Mouse (Mus musculus) left cerebral cortex, postnatal 10 days (tissue): Measurements from ENCODE around the gene Grsf1. TPM values are rescaled to one million over a fixed set of nuclear protein-coding genes. Genes with fewer than 3 reads are reported as not detected.

Source experiments
- DNase-seq, 2 experiments: peaks; one replicate each; pipeline ENCODE4 v3.0.0; 2021 to 2022; ENCODE audit warnings: low spot score in 2 of 2, mixed read lengths in 1 of 2; ENCODE audit errors: extremely low spot score in 1 of 2
- intact Hi-C: fragments of 180-260 bp; cut with DNase I; formaldehyde crosslinking; loops from one replicate; pipeline ENCODE4 v1.15.1; 2025
- total RNA-seq, 2 experiments: library from RNA; stranded (reverse); gene quantifications; 2 replicates each; pipeline ENCODE4 v1.2.3; 2021

Grsf1 gene
- total RNA-seq, 2 experiments from 2014 or later: 79.8 to 84.1 TPM

GRCm38 (mm10) chr5:88645405-88645804, 30.6 kb downstream of the Grsf1 start:
- DNase-seq: no peak
- intact Hi-C loops: loop anchor here (10.0 kb wide), 1 partner anchor 1821 kb away; no protein-coding TSS in a partner anchor

DNA sequence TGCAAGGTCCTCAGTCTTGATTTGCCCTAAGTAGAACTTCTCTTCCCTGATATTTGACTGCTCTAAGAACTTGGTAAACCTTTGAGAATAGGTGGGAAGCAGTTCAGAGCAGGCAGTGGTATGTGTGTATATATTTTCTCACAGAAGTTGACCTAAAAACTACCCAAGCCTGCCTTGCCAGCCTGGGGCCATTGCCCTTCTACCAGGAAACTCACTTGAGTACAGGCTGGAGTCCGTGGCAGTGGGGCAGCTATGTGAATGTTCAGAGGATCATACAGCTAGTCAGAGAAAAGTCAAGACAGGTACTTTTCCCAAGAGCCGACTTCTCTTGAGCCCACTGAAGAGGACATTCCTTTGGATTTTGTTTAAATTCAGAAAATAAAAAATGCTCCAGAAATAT, 31.1 kb downstream of the Grsf1 start:
- DNase-seq: no peak
- intact Hi-C loops: loop anchor here (10.0 kb wide), 1 partner anchor 1820 kb away; no protein-coding TSS in a partner anchor

GRCm38 (mm10) chr5:88643491-88643890, 32.5 kb downstream of the Grsf1 start:
- intact Hi-C loops: loop anchor here (10.0 kb wide), 1 partner anchor 1819 kb away; no protein-coding TSS in a partner anchor
- DNase-seq: no peak

GRCm38 (mm10) chr5:88642786-88643185, 33.2 kb downstream of the Grsf1 start:
- DNase-seq: no peak
- intact Hi-C loops: loop anchor here (10.0 kb wide), 1 partner anchor 1818 kb away; no protein-coding TSS in a partner anchor

DNA sequence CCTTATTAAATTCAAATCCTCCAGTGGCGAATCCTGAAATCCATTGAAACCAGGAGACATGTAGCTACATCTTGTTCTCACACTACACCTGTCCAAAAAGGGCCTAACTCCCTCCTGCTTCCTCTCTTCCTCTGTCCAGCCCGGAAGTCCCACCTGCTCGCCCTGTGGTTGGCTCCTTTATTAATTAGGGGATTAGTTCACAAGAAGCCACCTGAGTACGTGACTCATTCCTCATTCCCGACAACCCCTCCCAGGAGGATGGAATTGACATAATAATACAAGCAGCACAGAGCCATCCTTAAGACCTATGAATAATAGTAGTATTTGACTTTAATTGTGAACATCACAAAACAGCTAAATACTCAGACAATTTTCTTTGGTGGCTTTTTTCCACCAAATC, 41.9 kb downstream of the Grsf1 start:
- DNase-seq: no peak
- intact Hi-C loops: loop anchor here (5.0 kb wide), 1 partner anchor 33 kb away; no protein-coding TSS in a partner anchor

DNA sequence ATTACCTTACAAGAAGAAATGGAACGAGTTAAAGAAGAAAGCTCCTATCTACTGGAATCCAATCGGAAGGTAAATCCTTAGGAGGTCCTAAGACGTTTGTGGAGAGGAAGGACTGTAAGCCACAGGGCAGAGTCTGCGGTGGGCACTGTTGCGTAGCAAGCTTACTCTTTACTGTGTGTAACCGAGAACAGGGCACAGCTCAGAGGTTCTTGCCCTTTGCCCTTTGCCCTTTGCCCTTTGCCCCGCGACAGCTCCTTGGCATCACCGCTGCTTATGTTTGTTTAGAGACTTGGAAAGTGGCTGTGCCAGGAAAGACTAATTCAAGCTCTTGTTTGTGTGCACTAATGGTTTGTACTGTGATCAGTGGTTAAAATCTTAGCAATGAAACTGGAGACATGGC, 43.5 kb downstream of the Grsf1 start:
- DNase-seq: no peak
- intact Hi-C loops: loop anchor here (5.0 kb wide), 1 partner anchor 35 kb away; no protein-coding TSS in a partner anchor

GRCm38 (mm10) chr5:88631545-88631944, 44.4 kb downstream of the Grsf1 start:
- no peak for DNase-seq
- intact Hi-C loops: loop anchor here (5.0 kb wide), 1 partner anchor 36 kb away; no protein-coding TSS in a partner anchor

DNA sequence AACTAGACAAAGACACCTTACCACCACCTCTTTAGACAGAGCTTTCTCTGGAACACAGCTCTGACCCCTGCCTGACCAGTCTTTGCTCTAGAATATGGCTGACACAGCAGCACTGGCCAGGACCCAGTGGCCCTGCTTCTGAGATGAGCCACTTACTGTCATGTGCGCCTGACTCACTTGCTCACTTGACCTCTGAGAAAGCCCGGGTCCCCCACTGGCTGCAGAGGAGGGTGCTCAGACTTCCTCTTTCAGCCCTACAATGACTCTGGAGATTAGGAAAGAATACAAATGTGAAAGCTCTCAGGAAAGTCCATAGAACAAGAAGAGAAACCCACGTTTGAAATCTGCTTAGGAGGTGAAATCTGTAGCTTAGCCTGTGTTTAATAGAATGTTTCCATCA, 45.1 kb downstream of the Grsf1 start:
- DNase-seq: peak in 1 of 2 experiments; percentile 28

DNA sequence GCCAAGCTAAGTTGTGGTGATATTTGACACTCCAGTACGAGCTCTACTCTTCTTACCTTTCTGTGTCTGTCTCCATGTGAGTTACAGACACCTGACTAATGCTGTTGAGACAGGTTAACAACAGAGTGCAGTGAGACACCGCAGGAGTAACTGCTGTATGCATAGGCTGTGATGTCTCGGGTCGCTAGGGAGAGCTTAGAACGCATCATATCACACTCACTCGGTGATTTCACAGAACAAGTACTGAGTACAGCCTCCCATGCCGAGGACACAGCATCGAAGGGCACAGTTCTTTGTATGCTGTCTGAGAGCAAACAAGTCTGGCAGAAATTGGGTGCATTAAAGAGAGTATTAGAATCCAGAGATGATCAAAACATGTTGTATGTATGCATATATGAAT, 46.0 kb downstream of the Grsf1 start:
- intact Hi-C loops: loop anchor here (5.0 kb wide), 1 partner anchor 37 kb away; no protein-coding TSS in a partner anchor
- no peak for DNase-seq

More for the DNA sequence above, 45.1 kb downstream of the Grsf1 start:
- intact Hi-C loops: loop anchor here (5.0 kb wide), 1 partner anchor 36 kb away; no protein-coding TSS in a partner anchor

DNA sequence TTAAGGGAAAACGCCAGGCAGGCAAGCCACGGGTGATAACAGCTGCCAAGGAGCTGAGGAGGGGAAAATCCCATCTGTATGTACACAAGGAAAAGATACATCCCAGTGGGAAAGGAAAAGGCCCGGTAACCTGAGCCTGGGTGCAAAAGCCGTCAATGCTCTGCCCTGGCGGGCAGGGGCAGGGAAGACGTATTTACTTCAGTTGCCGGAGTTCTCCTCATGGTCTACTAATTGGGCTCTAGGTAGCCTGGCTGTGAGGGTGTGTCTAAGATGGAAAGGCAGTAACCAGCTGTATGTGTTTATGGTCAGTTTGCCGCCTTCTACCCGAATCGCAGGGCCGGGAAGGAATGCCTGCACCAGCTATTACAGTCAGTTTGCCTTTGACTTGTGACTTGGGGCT, 46.8 kb downstream of the Grsf1 start:
- intact Hi-C loops: no loop called here
- no peak for DNase-seq

DNA sequence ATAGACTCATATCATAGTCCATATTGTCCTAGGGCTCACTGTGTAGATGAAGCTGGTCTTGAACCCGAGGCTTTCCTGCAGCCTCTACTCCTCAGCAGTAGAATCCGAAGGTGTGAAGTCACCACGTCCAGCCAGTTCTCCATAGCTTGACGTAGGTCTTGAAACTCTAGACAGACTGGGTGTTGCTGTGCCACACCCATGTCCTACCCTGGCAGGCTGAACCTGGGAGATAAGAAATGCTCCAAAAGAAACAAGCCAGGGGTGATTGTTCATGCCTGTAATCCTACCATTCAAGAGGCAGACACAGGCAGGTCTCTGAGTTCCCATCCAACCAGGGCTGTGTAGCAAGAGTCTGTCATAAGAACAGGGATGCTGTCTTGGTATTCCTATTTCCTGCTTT, 48.4 kb downstream of the Grsf1 start:
- no peak for DNase-seq
- intact Hi-C loops: no loop called here

- no peak for DNase-seq
- intact Hi-C loops: no loop called here
Observed at GRCm38 (mm10) chr5:88616988-88617387, 59.0 kb downstream of the Grsf1 start.

GRCm38 (mm10) chr5:88614129-88614528, 61.8 kb downstream of the Grsf1 start:
- intact Hi-C loops: no loop called here
- no peak for DNase-seq

Other genes with a start within 250 kb of the Grsf1 start
- gene Ambn, start 220.2 kb downstream of the Grsf1 start, total RNA-seq: not detected
- not detected for gene Enam, start 188.2 kb downstream of the Grsf1 start, total RNA-seq
- under 1 TPM; 0.39 to 0.49 TPM for gene Jchain, start 148.3 kb downstream of the Grsf1 start, total RNA-seq
- 10 to 100 TPM; 24.6 to 28.0 TPM for gene Utp3, start 121.7 kb downstream of the Grsf1 start, total RNA-seq
- 100 to 1,000 TPM; 217 to 229 TPM for gene Rufy3, start 111.1 kb downstream of the Grsf1 start, total RNA-seq
- gene Mob1b, start 44.7 kb upstream of the Grsf1 start, total RNA-seq: 10 to 100 TPM; 32.3 to 35.2 TPM
- 10 to 100 TPM; 19.5 to 20.3 TPM for gene Dck, start 88.8 kb upstream of the Grsf1 start, total RNA-seq
- gene Slc4a4, start 210.6 kb upstream of the Grsf1 start, total RNA-seq: 100 to 1,000 TPM; 101 to 106 TPM